Mouse (Mus musculus) induced T-regulatory cell, adult 2 months (primary cell): ENCODE results near the gene Ccdc182.

ENCODE experiments used
- DNase-seq: peaks from one replicate; pipeline ENCODE4 v3.0.0-alpha.2; 2012; ENCODE audit warnings: low read depth

Gene Ccdc182

GRCm38 (mm10) chr11:88281428-88282119 is 12.3 kb upstream of the Ccdc182 start:
- DNase-seq: peak; percentile 50

- DNase-seq: peak; percentile 13
Observed at GRCm38 (mm10) chr11:88282516-88282915, 11.3 kb upstream of the Ccdc182 start.

- DNase-seq: no peak
Observed at GRCm38 (mm10) chr11:88286019-88286418, 7.8 kb upstream of the Ccdc182 start.

GRCm38 (mm10) chr11:88288400-88288799 is 5.5 kb upstream of the Ccdc182 start:
- DNase-seq: no peak

- DNase-seq: peak; percentile 9
Observed at GRCm38 (mm10) chr11:88288805-88289340, 5.0 kb upstream of the Ccdc182 start.

GRCm38 (mm10) chr11:88291245-88291644 is 2.6 kb upstream of the Ccdc182 start:
- DNase-seq: no peak

- DNase-seq: no peak
Observed at GRCm38 (mm10) chr11:88291688-88292087, 2.2 kb upstream of the Ccdc182 start.

- no peak for DNase-seq
Observed at GRCm38 (mm10) chr11:88294394-88294710, 494 bp downstream of the Ccdc182 start.

- no peak for DNase-seq
Observed at GRCm38 (mm10) chr11:88295298-88295697, 1.4 kb downstream of the Ccdc182 start.

- DNase-seq: peak; percentile 10
Observed at GRCm38 (mm10) chr11:88297526-88297925, 3.7 kb downstream of the Ccdc182 start.

GRCm38 (mm10) chr11:88299345-88299744 is 5.5 kb downstream of the Ccdc182 start:
- no peak for DNase-seq

GRCm38 (mm10) chr11:88301619-88302018 is 7.8 kb downstream of the Ccdc182 start:
- DNase-seq: no peak

- DNase-seq: no peak
Observed at GRCm38 (mm10) chr11:88305759-88306158, 11.9 kb downstream of the Ccdc182 start.

- peak; percentile 30 for DNase-seq
Observed at GRCm38 (mm10) chr11:88307616-88308543, 14.0 kb downstream of the Ccdc182 start.

GRCm38 (mm10) chr11:88309059-88309700 is 15.3 kb downstream of the Ccdc182 start:
- no peak for DNase-seq

GRCm38 (mm10) chr11:88310773-88311172 is 16.9 kb downstream of the Ccdc182 start:
- DNase-seq: no peak

GRCm38 (mm10) chr11:88311606-88312005 is 17.7 kb downstream of the Ccdc182 start:
- DNase-seq: no peak

GRCm38 (mm10) chr11:88313512-88313911 is 19.7 kb downstream of the Ccdc182 start:
- no peak for DNase-seq

- DNase-seq: no peak
Observed at GRCm38 (mm10) chr11:88314471-88314870, 20.6 kb downstream of the Ccdc182 start.

- DNase-seq: no peak
Observed at GRCm38 (mm10) chr11:88315393-88315792, 21.5 kb downstream of the Ccdc182 start.

- DNase-seq: no peak
Observed at GRCm38 (mm10) chr11:88318850-88319249, 25.0 kb downstream of the Ccdc182 start.

GRCm38 (mm10) chr11:88327016-88327415 is 33.2 kb downstream of the Ccdc182 start:
- DNase-seq: no peak
